Mouse (Mus musculus): Measurements from ENCODE around the gene Ywhae. TPM values are rescaled to one million over a fixed set of nuclear protein-coding genes. Genes with fewer than 3 reads are reported as not detected.

Ywhae gene
- total and polyA plus RNA-seq, 2 experiments = 74.6 to 90.7 TPM

- 84% methylated on average over 10 of the region's 10 CpGs for WGBS
- no peak overlapping the region for H3K27ac ChIP-seq (replicated peaks; ENCODE audit: insufficient read depth, low read depth, low read length)
- H3K4me3 ChIP-seq (ENCODE audit: insufficient read depth, low read depth, low read length) = no peak overlapping the region
- no peak overlapping the region for H3K9ac ChIP-seq (ENCODE audit: low read depth, low read length)
- H3K36me3 ChIP-seq (ENCODE audit: control insufficient read depth, insufficient read depth, low read length) = no peaks in the 10 kb centered on the region
- TF ChIP-seq CTCF (IDR thresholded peaks at IDR 0.05; ENCODE audit: low read depth, low read length) = no peak
- no peak for TF ChIP-seq POLR2A (IDR thresholded peaks at IDR 0.05; ENCODE audit: extremely low read depth, insufficient read depth, low read length)
- no peaks in the 10 kb centered on the region for H3K27me3 ChIP-seq (ENCODE audit: control insufficient read depth, insufficient read depth, low read length)
- no peaks in the 10 kb centered on the region for H3K79me2 ChIP-seq (ENCODE audit: control insufficient read depth, insufficient read depth, low read length)
- no peaks in the 10 kb centered on the region for H3K4me1 ChIP-seq (ENCODE audit: control insufficient read depth, insufficient read depth, low read length)
- DNase-seq (ENCODE audit: extremely low read depth, low read depth, low spot score) = no peak
Measured at GRCm38 (mm10) chr11:75813085-75813484, 80.4 kb downstream of the Ywhae start.

Other genes starting within 250 kb of the Ywhae start
- 72.8 and 102 TPM in 2 replicates for gene Prpf8, start 246.1 kb upstream of the Ywhae start, total RNA-seq (2014; rRNA removed)
- gene Prpf8, start 246.1 kb upstream of the Ywhae start, polyA plus RNA-seq (2012; rRNA removed) = 59.4 and 63.3 TPM in 2 replicates
- gene Rilp, start 222.8 kb upstream of the Ywhae start, total RNA-seq (2014; rRNA removed) = 23.0 and 27.9 TPM in 2 replicates
- 29.8 and 32.6 TPM in 2 replicates for gene Rilp, start 222.8 kb upstream of the Ywhae start, polyA plus RNA-seq (2012; rRNA removed)
- gene Scarf1, start 219.3 kb upstream of the Ywhae start, total RNA-seq (2014; rRNA removed) = 5.8 and 7.5 TPM in 2 replicates
- gene Scarf1, start 219.3 kb upstream of the Ywhae start, polyA plus RNA-seq (2012; rRNA removed) = 10.3 and 16.9 TPM in 2 replicates
- 4.1 and 8.9 TPM in 2 replicates for gene Slc43a2, start 201.2 kb upstream of the Ywhae start, total RNA-seq (2014; rRNA removed)
- 5.2 and 8.0 TPM in 2 replicates for gene Slc43a2, start 201.2 kb upstream of the Ywhae start, polyA plus RNA-seq (2012; rRNA removed)
- 19.7 and 21.0 TPM in 2 replicates for gene Pitpna, start 144.8 kb upstream of the Ywhae start, total RNA-seq (2014; rRNA removed)
- 24.6 and 28.9 TPM in 2 replicates for gene Pitpna, start 144.8 kb upstream of the Ywhae start, polyA plus RNA-seq (2012; rRNA removed)
- 12.3 and 13.4 TPM in 2 replicates for gene Inpp5k, start 101.9 kb upstream of the Ywhae start, total RNA-seq (2014; rRNA removed)
- 12.2 and 17.2 TPM in 2 replicates for gene Inpp5k, start 101.9 kb upstream of the Ywhae start, polyA plus RNA-seq (2012; rRNA removed)
- gene Myo1c, start 82.4 kb upstream of the Ywhae start, total RNA-seq (2014; rRNA removed) = 15.6 and 17.9 TPM in 2 replicates
- 17.0 and 21.5 TPM in 2 replicates for gene Myo1c, start 82.4 kb upstream of the Ywhae start, polyA plus RNA-seq (2012; rRNA removed)
- 50.5 and 51.1 TPM in 2 replicates for gene Crk, start 53.6 kb upstream of the Ywhae start, total RNA-seq (2014; rRNA removed)
- 47.7 and 57.5 TPM in 2 replicates for gene Crk, start 53.6 kb upstream of the Ywhae start, polyA plus RNA-seq (2012; rRNA removed)
- gene Doc2b, start 63.2 kb downstream of the Ywhae start, total RNA-seq (2014; rRNA removed) = 0.09 and 0.13 TPM in 2 replicates
- 0.05 and 0.07 TPM in 2 replicates for gene Doc2b, start 63.2 kb downstream of the Ywhae start, polyA plus RNA-seq (2012; rRNA removed)
- gene Rph3al, start 205.6 kb downstream of the Ywhae start, total RNA-seq (2014; rRNA removed) = 1.3 and 1.7 TPM in 2 replicates
- 1.9 and 2.4 TPM in 2 replicates for gene Rph3al, start 205.6 kb downstream of the Ywhae start, polyA plus RNA-seq (2012; rRNA removed)

All from liver, adult 2 months (tissue).